Mouse (Mus musculus): ENCODE measurements around the gene Rplp2.

Gene Rplp2

GRCm38 (mm10) chr7:141481498-141482401, 34.6 kb downstream of the Rplp2 start:
- DNase-seq (ENCODE audit: low read depth, low spot score): no peak

DNA sequence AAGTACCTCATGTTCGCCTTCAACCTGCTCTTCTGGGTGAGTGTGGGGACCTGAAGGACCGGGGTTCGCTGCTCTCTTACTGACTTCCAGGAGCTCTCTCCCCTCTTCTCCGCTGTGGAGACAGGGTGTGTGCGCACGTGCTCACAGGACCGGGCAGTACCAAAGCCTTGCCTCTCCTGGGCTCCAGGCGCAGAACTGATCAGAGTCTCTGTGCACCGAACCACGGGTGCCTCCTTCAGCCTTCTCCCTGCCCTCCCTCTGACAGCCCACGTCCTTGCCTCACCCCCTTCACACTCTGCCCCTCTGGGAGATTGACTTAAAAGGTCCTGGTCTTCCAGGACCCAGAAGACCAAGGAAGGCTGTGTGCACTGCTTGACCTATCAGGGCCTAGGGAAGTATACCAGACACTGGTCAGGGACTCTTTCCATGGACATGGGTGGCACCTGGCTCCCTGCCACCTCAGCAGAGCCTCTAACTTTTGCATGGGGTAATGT, 35.4 kb downstream of the Rplp2 start:
- DNase-seq (ENCODE audit: low read depth, low spot score): no peak

DNA sequence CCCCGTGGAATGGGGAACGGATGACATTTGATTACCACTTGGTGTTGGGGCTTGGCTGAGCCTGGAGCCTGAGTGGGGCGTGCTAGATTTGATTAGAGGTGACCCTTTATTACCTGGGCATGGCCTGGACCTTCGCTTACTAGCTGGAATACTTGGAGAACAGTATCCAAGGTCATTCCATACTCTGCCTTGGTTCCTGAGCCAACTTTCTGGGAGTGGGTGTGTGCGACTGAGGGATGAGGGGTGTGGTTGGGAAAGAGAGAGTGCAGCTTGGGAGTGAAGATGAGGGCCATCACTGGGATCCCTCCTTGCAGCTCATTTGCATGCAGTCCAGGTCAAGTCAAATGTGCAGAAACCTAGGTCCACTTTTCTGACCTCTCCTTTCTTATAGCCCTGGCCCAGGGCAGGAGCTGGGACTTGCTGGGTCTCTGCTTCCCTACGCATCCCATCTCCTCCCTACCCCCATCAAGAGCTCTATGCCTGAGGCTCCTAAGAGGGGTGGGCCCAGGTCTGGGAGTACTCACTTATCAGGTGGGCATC, 36.0 kb downstream of the Rplp2 start:
- DNase-seq (ENCODE audit: low read depth, low spot score): no peak

DNA sequence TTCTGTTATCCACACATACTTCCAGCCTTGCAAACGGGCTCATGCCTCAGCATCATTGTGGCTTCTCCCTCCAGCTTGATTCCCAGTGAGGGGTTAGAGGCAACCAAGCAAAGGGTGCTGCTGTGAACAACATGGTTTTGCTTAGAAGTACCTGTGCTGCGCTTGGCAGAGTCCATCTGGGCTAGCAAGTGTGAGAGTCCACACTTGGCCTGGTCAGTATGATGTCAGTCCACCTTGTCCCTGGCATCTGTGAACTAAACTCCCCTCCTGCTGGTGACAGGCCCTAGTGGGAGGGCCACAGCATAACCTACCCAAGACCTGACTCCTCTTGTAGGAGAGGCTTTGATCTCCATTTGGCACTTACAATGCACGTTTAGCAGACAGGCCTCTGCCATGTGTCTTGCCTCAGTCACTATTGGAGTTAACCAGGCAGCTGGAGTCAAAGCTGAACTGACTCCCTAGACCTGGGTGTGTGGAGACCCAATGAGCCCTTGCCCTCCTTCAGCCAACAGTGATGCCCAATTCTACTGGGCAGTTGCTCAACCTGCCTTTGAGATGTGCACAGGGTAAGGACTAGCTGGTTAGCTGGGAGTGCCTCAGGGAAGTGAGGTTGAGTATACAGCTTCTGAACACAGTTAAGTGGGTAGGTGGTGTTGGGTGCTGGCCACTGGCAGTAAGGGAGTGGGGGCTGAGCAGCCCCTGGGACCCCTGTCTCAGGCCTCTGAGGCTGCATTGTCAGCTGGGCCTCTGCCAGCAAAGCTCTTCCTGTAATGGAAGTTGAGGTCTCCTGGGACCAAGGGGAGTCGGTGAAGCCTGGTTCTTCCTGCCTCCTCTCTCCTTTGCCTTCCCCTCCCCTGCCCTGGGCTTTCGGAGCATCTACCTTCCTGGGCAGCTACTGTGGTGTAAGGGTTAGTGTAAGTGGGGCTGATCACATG, 37.3 kb downstream of the Rplp2 start:
- DNase-seq (ENCODE audit: low read depth, low spot score): no peak

DNA sequence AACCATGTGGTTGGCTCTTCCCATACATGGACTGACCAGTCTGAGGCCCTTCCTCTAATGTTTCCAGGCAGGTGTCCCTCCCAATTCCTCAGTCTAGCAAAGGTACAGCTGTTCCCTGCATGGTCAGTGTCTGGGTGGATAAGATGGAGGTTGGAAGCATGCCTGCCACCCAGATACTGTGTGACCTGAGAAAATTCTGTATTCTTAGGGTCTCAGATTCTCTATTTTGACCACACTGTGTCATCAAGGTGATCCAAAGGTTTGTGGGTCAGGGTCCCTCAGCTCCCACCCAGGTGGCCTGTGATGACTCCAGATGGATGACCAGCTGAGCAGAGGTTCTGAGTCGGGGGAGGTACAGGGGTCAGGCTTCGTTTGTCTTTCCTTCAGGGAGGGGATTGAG, 38.0 kb downstream of the Rplp2 start:
- no peak for DNase-seq (ENCODE audit: low read depth, low spot score)

- no peak for DNase-seq (ENCODE audit: low read depth, low spot score)
Measured at GRCm38 (mm10) chr7:141485606-141486005, 38.4 kb downstream of the Rplp2 start.

- no peak for DNase-seq (ENCODE audit: low read depth, low spot score)
Measured at GRCm38 (mm10) chr7:141486239-141486638, 39.1 kb downstream of the Rplp2 start.

DNA sequence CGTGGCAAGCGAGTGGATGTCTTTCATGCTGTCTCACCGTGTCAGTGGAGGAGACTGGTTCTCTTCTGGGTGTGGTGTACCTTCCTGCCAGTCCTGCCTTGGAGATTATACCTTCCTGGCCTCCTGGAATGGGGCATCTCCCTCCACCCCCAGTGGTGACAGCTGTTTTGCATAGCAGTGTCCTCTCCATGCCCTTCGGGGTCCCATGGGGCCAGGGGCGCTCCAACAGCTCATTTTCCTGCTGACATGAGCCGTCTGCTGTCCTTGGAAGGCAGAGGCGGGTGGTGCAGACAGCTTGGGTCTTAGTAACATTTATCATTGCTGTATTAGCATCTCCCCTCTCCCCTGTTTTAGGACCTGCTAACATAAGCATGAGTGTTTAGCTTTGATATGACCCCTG, 40.0 kb downstream of the Rplp2 start:
- DNase-seq (ENCODE audit: low read depth, low spot score): no peak

DNA sequence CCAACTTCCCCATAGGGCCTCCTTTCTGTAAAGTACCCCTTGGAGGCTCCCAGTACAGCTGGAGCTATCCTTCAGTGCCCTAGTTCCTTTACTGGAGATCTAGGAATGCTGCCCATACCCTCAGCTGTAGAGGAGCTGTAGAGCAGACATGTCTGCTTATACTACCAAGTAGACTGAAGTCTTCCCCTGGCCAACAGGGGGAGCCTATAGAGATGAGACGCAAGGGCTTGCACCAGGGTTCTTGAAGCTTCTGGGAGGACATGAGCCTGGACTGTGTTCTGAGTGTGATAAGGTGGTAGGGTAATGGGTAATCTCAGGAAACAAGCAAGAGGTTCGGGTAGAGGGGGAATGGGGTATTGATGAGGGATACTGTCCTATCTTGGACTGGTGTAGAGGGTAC, 44.0 kb downstream of the Rplp2 start:
- no peak for DNase-seq (ENCODE audit: low read depth, low spot score)

- no peak for DNase-seq (ENCODE audit: low read depth, low spot score)
Measured at GRCm38 (mm10) chr7:141492738-141493137, 45.6 kb downstream of the Rplp2 start.

DNA sequence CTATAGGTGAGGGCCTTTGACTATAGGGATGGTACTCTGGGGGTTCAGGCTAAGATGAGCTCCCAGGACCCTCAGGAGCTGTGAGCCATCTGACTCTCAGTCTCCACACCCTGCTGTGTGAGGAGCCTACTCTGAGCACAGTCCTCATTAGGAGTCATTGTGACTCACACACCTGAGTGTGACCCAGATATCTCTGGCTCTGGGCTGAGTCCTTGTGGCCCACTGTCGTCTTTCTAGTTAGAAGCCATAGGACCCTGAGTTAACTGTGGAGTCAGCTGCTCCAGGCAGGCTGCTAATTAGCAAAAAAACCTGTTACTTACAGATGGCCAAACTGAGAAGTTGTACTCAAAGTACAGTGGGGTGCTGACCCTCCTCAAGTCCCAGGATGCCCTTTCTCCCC, 46.6 kb downstream of the Rplp2 start:
- DNase-seq (ENCODE audit: low read depth, low spot score): no peak

- DNase-seq (ENCODE audit: low read depth, low spot score): no peak
Measured at GRCm38 (mm10) chr7:141495379-141495778, 48.2 kb downstream of the Rplp2 start.

DNA sequence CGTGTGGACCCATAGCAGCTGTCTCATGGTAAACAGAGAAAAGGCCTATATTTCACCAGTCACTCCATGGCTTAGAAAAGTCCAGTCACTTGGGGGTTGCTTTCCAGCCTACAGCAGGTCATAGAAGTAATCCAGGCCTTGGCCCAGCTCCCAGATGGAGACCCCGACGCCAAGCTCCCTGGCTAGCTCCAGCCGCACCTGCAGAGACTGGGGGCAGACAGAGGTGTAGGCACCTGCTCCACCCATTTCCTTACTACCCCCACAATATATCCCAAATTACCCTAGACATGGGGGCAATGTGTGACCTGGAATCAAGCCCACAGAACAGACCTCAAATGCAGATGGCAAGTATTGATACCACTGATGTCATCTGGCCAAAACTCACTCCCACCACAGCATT, 48.8 kb downstream of the Rplp2 start:
- DNase-seq (ENCODE audit: low read depth, low spot score): no peak

- DNase-seq (ENCODE audit: low read depth, low spot score): no peak
Measured at GRCm38 (mm10) chr7:141497600-141497999, 50.4 kb downstream of the Rplp2 start.
